Mouse (Mus musculus): ENCODE data around the gene Zfp276.
A peak's percentile ranks its signal among the peaks of the same experiment; 100 is the strongest.
"Not testable (repeated sequence)": the region's sequence is repeated elsewhere in the genome, so short reads cannot be mapped to it uniquely, and the experiment has no call there.

Zfp276 gene

DNA sequence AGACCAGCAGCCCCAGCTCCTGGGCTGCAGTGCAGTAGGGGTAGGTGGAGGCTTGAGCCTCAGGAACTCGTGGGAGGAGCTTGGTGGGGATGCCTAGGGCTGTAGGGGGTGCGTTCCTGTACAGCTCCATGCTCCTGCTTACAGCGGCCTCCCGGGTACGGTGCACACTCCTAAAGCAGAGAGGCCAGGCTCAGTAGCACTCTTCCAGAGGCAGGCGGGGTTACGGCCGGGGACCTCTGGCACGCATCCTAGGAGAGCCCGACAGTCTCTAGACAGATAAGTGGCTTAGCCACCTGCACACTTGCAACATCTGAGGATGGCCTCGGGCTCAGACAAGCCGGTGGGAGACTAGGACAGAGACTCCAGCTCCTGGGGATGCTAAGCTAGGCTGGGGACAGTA lies 8.5 kb upstream of the Zfp276 start:
- no peak for DNase-seq

DNA sequence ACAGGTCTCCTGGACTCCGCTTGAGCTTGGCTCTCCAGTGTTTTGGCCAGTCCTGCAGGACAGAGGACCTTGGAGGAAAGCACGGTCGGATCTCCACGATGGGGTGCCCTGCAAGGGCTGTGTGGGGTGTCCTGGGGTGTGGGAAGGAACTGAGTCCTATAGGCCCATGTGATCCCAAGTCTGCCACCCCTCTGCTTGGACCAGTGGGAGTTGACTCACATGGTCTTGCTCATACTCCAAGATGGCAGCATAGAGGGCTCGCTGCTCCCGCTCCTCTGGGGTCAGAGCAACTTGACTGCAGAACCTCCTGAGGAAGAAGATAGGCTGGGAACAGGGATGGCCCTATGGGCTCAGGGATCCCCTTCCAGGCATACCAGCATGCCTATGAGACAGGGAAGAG lies 6.2 kb upstream of the Zfp276 start:
- DNase-seq, result no peak

DNA sequence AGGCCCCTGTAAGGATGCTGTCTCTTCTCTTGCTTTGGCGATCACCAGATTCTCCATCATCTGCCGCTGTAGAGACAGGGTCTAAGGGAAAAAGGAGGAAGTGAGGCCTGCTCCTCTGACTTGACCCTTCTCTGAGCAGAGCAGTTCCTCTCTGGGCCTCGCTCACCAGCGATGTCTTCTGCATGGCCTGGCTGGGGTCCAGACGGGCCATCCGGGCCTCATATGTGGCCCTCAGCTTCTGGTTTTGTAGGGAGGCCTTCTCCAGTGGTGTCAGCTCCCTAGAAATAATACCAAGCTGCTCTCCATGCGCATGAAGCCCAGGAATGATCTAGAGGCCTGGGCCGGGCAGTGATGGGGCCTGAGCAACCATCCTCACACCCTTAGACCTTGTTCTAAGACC lies 5.4 kb upstream of the Zfp276 start:
- no peak for DNase-seq

DNA sequence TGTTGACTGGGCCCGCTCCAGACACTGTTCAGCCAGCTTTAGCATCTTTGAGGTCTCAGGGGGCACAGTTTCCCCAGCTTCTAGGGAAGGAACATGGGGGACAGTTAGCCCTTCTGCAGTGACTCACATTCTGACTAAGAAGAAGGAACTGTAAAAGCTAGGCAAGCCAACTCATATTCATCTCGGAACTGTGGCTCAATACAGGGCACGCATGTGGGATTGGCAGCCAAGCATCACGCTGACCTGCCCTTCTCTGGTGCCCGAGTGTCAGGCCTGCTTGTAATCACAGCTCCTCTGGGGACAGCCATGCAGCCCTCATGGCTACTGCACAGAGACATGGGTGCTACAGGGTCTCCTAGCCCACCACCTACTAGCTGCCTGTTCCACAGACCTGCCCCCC lies 3.1 kb upstream of the Zfp276 start:
- no peak for DNase-seq

DNA sequence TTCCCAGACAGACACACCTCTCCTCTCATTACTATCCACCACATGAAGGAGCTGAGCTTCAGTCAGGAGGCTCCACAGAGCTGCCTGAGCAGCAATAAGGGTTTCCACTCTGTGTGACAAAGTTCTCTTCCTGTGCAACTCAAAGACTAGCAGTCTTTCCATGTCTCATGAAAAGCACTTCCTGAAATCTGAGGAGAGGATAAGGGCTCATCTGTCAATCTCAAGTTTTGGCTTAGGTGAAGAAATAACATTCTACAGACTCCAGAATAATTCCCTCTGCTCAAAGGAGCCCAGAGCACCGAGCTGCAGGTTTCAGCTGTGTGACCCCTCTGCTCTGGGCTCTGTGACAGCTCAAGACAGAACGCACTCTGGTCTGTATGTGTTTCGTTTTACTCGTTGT lies 1.1 kb upstream of the Zfp276 start:
- DNase-seq, result no peak

DNA sequence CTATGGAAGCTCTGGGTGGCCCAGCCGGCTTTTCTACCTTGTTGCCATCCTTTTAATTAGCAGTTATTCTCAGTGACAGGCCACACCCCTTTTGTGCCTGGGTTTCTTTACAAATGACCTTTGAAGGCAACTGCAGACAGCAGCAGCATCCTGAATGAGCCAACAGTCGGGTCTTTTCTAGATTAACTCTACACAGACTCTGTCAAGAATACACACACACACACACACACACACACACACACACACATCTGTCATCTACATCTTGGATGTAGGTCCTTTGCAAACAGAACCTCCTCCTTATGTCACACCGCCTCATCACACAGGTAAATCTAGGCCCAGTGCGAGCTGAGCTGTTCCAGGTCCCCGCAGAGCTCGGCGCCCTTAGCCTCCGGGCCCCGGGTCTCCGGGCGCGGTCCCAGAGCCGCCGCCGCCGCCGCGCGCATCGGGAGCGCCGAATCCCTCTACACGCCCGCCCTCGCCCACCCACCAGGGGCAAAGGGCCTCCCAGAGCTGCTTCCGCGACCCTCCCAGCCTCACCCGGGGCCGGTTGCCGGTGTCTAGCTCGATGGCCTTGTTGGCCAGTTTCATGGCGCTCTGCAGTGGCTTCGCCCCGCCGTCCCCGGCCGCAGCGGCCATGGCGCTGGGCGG lies 420 bp upstream of the Zfp276 start:
- DNase-seq, result peak in 1 of 2 experiments; percentile 34

DNA sequence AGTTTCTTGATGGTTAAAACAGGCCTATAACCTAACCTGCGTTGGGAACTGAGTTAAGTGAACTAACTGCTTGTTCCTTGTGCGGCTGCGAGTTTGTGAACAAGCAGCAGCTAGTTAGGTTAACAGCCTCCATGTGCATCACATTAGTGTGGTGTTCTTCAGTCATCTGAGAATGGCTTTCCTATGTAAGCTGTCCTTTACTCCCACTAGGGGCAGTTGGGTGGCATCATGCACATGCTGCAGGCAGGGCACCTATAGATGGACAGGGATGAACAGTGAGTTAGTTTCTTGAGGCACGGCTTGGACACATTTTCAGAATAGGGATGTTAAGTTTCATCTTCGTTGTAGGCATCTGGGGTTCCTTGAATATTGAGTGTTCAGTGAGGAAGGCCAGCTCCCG lies 1.2 kb downstream of the Zfp276 start:
- DNase-seq, result no peak

DNA sequence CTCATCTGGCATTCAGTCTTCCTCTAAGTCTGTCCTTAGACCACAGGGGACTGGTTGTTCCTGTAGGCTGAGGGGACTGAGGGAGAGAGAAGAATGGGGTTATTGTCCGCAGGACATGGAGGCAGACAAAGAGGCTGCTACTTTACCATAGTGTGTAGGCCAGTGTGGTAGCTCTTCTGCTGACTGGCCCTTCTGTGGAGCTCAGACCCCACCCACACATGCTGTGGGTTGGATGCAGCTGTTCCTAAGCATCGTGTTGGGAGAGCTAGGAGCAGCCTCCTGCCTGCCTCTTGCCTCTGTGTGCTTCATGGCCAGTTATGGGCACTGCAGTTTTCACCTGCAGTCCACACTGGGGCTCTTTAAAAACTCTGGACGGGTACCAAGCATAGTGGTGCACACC lies 3.1 kb downstream of the Zfp276 start:
- no peak for DNase-seq

DNA sequence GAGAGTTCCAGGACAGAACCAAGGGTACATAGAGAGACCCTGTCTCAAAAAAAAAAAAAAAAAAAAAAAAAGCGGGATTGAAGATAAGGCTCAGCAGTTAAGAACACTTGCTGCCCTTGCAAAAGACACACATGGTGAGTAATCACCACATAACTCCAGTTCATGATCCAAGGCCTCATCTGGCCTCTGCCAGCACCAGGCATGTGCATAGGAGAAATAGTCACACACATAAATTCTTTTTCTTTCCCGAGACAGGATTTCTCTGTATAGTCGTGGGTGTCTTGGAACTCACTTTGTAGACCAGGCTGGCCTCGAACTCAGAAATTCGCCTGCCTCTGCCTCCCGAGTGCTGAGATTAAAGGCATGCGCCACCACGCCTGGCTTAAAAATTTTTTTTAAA lies 3.6 kb downstream of the Zfp276 start:
- DNase-seq, result not testable (repeated sequence)

DNA sequence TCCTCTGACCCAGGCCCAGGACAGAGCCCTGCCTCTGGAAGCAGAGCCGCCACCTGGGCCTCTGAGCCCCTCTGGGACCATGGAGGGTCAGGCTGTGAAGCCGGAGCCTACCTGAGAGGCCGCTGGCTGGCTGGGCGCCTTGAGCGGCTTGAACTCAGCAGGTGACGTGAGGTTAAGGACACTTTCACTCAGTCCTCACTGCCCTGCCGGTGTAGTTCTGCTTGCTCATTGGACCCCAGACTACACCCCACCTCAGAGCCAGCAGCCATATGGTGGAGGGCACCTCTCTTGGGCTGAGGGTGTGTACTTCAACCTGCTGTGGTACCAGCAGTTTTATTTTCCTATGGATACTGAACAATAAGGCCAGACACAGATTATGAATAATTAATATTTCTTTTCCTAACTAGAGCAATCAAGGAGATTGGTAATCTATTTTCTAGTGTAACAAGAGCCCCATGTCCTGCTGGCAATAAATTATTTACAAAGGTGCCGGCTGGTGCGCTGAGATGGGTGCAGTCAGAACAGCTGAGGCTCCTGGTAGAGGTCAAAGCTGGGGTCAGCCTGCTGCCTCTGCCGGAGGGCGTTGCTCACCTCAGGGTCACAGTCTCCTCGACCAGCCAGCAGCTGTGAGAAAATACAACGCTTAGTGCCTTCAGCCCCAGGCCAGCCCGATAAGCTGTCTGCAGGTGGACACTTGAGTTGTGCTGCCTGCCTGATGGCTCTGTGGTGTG lies 14.1 kb downstream of the Zfp276 start:
- DNase-seq, result no peak

DNA sequence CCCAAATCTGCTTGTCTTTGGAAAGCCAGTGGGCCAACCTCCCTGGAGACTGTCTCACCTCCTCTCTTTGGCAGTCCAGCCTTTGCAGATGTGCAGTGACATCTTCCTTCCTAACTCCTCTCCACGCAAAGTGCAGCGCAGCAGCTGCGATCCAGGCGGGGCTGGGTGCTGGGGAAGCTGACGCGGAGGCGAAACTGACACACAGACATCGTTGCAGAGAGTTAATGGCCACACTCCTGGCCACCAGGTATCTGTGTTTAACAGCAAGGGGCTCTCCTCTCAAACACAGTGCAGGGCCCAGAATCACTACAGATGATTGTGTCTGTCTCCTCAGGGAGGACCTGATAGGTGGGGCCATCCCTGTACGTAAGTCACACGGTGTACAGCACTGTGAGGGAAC lies 17.2 kb downstream of the Zfp276 start:
- no peak for DNase-seq

DNA sequence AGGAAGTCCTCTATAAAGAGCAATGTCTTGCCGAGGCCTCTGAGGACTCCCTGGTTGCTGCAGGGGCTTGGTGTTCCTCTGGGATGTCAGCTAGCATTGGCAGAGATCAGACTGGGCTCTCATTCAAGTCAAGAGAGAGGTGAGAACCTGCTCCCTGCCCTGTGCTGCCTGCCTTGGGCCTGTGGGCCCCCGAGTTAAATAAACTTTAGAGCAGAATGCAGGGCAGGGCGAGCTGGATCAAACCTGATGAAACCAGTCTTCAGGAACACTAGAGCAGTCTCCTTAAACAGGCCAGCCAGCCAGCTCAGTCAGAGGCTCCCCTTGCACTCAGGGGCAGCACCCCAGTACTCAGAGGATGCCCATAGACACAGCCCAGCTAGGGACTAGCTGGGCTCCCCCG lies 17.9 kb downstream of the Zfp276 start:
- DNase-seq, result no peak

DNA sequence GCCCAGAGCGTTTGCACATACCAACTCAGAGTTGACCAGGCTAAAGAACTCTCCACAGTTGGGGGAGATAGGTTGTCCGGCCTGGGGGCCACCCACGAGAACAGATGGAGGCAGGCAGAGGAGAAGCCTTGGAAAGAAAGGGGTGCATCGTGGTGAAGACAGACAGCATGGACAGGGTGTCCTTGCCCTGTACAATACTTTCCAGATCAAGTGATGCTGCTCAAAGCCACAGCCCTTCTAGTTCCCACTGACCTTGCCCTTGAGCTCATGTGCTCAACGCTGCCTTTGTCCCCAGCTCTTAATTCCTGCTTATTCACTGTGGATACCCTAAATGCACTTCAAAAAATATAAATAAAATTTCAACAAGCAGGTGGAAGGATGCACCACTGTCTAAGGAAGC lies 20.5 kb downstream of the Zfp276 start:
- DNase-seq, result no peak

DNA sequence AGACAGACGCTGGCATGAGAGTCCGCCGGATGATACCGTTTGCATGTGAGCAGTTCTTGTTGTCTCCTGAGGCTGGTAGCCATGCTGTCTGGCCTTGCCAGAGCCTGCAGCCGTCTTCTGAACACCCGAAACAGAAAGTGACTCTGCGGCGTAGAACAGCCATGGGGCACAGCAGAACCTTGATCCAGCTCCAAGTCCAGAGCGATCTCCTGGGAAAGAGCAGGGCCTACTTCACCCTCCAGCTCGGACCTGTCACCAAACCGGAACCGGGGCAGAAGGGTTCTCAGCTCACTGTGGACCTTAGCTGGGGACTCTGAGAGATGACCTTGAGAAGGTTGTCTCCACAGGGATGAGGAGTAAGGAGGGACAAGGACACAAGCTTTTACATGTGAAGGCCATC lies 21.1 kb downstream of the Zfp276 start:
- no peak for DNase-seq

DNA sequence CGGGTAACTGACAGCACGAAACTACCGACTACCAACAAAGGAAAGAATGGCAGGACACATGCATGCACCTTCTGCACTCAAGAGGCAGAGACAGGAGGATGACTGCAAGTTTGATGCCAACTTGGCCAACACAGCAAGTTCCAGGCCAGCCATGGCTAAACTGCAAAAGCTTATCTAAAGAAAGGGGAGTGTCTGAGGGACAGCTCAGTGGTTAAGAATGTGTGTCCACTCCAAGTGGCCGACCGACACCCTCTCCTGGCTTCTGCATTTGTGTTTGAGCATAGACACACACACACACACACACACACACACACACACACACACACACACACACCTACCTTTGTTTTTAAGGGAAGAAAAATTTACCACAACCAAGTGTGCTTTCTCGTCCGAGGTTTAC lies 24.4 kb downstream of the Zfp276 start:
- DNase-seq, result no peak

DNA sequence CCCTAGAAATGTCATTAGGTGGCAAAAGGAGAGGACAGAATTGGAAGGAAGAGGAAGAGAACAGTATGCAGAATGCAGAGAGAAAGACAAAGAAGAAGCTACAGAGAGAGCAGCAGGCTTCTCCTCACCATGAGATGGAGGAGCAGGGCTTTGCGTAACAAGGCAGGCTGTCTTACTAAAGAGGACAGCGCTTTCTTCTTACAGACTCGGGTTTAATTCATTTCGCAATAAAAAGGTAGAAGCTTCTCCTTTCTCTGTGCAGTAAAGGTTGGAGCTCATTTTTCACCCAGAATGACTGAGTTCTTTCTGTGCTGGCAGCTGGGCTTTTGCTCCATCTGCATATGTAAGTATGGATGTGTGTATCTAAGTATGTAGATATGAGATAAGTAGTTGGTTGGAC lies 25.8 kb downstream of the Zfp276 start:
- DNase-seq, result no peak

DNA sequence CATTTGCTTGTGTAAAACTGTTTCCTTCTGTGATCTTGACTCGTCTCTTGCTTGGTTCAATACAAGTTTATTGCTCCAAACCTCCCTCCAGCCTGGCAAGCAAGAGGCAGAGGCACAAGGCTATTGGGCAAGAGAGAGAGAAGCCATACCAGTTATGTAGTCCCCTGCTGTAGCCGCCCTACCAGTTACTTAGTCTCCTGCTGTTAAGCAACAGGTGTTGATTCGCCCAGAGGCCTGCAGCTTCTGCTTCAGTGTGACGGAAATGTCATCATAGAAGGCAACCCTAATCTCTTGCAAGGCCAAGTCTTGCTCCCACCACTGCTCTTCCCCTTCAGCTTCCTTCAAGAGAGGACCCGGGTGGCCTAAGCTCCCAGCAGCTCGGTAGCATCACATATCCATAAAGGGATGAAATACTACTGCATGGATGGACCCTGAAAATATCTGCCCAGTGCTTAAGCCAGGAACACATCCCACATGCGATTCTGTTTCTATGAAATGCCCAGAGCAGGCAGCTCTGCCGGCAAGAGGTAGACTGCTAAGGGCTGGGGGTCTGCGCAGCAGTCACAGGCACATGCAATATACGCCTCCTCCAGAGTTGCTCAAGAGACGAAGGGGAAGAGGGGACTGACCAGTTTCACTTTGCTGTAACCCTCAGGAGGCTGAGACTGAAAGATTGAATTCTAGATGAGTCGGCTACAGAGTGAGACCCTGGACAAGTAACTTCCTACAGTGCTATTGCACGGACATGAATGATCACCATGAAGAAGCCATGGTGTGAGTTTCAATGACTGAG lies 26.5 kb downstream of the Zfp276 start:
- no peak for DNase-seq

DNA sequence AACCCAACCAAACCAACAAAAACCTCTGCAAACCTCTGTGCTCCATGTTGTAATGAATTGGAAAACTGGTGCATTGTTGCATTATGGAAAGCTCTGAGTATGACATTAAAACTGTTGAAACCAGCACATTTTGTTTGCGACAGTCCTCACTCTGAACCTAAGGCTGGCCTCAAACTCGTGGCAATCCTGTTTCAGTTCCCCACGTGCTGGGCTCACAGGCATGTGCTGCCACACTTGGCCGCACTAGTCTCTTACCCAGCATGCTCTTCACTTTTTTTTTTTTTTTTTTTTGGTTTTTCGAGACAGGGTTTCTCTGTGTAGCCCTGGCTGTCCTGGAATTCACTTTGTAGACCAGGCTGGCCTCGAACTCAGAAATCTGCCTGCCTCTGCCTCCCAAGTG lies 29.0 kb downstream of the Zfp276 start:
- not testable (repeated sequence) for DNase-seq

DNA sequence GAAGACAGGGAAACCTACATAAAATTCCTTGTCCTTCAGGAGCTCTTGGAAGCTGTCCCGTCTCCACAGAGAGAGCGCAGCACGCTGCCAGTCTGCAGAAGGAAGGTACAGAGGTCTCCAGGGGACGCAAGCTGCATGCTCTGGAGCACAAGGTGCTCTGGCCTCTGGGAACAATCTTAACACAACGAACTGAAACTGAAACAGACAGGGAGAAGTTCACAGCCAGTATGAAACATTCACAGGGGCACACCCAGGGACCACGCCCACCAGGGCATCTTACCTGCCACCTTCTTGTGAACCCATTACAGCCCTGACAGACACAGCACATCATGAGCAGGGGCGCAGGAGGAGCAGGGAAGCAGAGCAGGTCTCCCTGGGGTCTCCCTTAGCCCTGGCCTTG lies 30.0 kb downstream of the Zfp276 start:
- no peak for DNase-seq

DNA sequence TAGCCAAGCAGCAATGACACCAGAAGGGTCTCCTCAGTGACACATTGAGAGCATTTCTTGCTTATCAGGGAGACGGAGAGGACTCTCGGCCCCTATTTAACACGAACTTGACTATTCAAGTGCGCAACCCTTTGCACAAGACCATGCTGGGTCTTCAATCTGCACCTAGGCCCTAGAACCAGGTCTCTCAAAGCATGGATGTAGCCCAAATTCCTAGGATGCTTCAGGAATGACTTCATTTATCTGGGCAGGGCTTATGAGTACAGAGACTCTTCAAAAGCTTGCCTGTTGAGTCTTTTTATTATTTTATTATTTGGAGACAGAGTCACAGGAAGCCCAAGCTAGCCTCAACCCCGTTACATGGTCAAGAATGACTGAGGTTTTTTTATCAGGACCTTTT lies 30.5 kb downstream of the Zfp276 start:
- no peak for DNase-seq

DNA sequence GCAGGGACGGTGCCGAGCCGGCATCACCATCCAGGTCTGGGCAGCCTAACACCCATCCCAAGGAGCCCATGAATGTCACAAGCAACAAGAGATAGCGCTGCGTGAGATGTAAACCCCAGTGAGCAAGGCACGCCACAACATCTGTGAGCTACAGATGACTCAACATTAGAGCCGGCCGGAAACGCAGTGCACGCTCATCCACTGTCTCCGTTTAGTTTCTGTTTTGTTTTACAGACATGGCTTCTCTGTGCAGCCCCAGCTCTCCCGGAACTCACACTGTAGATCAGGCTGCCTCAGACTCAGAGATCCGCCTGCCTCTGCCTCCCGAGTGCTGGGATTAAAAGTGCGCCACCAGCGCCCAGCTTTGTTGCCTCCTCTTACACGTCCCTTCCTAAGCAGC lies 33.4 kb downstream of the Zfp276 start:
- no peak for DNase-seq

DNA sequence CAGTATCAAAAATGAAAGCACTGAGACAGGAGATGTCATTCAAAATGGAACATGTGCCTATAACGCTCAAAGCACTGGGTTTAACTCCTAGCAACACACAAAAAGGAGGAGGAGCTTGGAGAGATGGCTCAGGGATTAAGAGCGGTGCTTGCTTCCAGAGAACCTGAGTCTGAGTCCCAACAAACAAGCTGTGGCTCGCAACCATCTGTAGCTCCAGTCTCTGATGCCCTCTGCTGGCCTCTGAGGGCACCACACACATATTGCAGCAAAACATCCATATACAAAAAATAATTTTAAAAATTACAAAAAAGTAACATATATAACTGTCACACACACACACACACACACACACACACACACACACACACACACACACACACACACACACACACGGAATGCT lies 36.2 kb downstream of the Zfp276 start:
- DNase-seq, result peak; percentile 22 to 62

DNA sequence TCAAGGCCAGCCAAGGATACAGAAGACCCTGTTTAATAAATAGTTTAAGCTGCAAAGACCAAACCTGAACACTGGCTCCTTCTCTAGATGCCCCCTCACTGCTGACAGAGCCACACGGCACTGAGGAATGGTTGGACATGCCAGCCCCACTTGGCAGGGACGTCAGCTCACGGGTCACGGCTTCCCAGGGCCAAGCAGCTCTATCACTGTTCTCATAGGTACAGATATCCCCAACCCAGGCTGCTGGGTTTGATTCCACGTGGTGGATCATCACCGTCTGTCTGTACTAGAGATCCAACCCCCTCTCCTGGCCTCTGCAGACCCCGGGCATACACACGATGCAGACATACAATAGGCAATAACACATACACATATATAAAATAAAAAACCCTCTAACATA lies 36.7 kb downstream of the Zfp276 start:
- no peak for DNase-seq

DNA sequence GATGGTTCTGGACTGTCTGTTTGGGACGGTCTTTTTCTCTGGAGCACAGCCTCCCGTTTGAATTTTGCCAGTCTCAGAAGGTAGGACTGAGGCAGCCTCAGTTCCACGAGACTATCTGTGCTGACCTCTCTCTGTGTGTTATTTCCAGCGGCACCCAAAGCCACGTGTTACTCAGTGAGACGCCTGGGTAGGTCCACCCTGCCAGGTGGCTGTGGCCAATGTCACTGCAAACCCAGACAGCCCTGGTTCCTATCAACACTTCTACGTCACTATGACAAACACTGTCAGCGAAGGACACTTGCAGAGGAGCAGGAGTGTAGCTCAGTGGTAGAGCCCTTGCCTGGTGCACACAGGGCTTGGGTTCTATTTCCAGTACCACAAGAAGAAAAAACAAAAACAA lies 37.7 kb downstream of the Zfp276 start:
- DNase-seq, result no peak

All from cerebellum, postnatal 25 days (tissue).